Mouse (Mus musculus): Measurements from ENCODE around the gene Klrb1b. TPM values are rescaled to one million over a fixed set of nuclear protein-coding genes. Genes with fewer than 3 reads are reported as not detected.
"Not testable (repeated sequence)": the region's sequence is repeated elsewhere in the genome, so short reads cannot be mapped to it uniquely, and the experiment has no call there.

Klrb1b gene
- polyA plus RNA-seq, 1 experiment from 2014 or later = not detected

DNA sequence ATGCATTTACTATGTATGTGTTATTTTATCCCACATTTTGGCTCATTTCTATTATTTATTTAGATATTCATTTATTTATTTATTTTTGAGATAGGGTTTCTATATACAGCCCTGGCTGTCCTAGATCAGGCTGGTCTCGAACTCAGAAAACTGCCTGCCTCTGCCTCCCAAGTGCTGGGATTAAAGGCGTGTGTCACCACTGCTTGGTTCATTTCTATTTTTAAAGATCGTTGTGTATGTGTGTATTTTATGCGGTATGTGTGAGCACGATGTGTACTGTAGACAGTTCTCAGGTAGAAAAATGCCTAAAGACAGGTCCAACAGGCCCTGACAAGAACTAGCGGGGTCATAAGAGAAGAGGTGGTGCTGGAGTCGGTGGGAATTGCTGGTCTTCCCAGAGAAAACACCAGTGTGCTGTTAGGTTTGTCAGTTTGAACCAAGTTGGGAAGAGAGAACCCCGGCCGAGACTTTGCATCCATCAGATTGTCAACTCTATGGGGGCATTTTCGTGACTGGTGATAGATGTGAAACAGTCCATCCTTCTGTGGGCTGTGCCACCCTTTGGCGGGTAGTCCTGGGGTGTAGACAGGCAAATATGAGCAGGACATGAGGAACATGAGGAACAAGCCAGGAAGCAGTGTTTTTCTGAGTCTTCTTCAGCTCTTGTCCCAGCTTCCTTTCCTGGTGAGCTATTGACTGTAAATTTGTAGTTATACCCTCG lies 28.8 kb downstream of the Klrb1b start:
- Histone ChIP-seq H3K27me3 (no peaks in the 10 kb centered on the region), H3K9ac (replicated peaks) (no peak overlapping the region), H3K4me1 (peaks cover 10% of the 10 kb centered on the region), H3K27ac (replicated peaks) (no peak overlapping the region), H3K36me3 (no peaks in the 10 kb centered on the region), H3K4me3 (peak overlapping the region; percentile 61), H3K9me3 (no peaks in the 10 kb centered on the region), H3K4me2 (replicated peaks) (peak overlapping the region; percentile 56)
- ATAC-seq (ENCODE audit: low FRiP score, low read depth) = no peak
- 80% methylated on average over 12 of the region's 12 CpGs for WGBS

DNA sequence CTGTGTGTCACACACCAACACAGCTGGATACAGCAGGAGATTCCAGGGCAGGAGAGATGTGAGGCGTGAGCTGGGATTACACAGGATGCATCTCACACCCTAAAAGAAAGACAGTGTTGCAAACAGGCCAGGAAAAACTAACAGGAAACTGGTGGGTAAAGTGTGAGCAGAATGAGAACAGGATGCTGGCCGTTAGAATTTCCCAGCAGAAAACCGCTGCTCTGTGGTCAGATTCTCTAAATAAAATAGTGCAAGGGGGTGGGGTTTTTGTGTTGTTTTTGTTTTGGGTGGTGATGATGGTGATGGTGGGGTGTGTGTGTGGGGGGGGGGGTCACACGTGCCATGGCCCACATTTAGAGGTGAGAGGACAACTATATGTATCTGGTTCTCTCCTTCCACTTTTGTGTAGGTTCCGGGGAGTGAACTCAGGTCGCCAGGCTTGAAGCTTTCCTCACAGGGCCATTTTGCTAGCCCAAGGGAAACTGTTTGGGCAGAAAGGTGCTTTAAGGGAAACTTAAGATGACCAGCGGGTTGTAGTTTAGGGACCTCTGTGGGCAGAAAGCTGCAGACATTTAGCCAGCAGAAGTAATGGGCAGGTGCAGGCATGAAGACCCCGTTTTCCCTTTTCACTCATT lies 29.7 kb downstream of the Klrb1b start:
- no peak overlapping the region for H3K4me2 ChIP-seq (replicated peaks)
- no peak overlapping the region for H3K4me3 ChIP-seq
- no peak for ATAC-seq (ENCODE audit: low FRiP score, low read depth)
- H3K36me3 ChIP-seq = no peaks in the 10 kb centered on the region
- 78% methylated on average over 8 of the region's 8 CpGs for WGBS
- no peaks in the 10 kb centered on the region for H3K9me3 ChIP-seq
- peaks cover 9% of the 10 kb centered on the region for H3K4me1 ChIP-seq
- H3K9ac ChIP-seq (replicated peaks) = no peak overlapping the region
- H3K27ac ChIP-seq (replicated peaks) = no peak overlapping the region
- H3K27me3 ChIP-seq = no peaks in the 10 kb centered on the region

DNA sequence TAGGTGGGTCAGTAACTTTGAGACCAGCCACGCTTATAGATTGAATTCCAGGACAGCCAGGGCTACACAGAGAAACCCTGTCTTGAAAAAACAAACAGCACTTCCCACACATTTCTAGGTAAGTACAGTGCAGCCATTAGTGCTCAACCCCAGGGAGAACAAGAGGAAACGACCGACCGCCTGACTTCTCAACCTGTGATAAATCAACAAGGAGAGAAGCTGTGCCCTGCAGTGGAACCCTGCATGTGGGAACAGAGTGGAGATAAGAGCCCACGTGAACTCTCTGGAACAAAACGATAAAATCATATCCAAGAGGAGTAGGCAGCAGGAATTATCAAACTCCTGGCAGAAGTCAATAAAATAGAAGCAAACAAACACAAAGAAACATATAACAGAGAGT lies 32.4 kb downstream of the Klrb1b start:
- Histone ChIP-seq H3K27me3 (no peaks in the 10 kb centered on the region), H3K27ac (replicated peaks) (no peak overlapping the region), H3K4me3 (no peak overlapping the region), H3K9ac (replicated peaks) (no peak overlapping the region), H3K4me2 (replicated peaks) (no peak overlapping the region), H3K4me1 (peaks cover 9% of the 10 kb centered on the region), H3K36me3 (no peaks in the 10 kb centered on the region), H3K9me3 (no peaks in the 10 kb centered on the region)
- ATAC-seq (ENCODE audit: low FRiP score, low read depth) = no peak
- WGBS = 72% methylated on average over 6 of the region's 6 CpGs

DNA sequence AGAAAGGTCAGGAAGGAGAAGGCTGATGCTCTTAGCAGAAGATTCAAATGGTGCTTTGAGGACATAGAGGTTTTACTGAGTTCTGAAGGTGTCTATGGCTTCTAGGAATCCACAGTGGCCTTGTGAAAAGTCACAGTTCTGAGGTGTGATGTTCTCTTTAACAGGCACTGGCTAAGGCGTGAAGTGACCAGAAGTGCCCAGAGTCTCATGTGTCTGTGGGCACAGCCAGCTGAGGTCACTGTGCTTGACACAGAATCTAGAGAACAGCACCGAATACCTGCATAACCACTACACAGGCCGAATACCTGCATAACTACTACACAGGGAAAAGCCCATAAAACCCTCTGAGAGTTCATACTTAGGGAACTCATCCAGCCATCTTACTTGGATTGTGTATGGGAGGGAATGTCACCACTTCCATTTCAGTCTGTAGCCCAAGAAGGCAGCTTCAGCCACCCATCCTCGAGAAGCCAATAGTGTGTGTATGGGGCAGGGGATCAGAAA lies 35.6 kb downstream of the Klrb1b start:
- not testable (repeated sequence) for H3K4me3 ChIP-seq; H3K27me3 ChIP-seq; H3K4me2 ChIP-seq (replicated peaks); H3K9ac ChIP-seq (replicated peaks); H3K36me3 ChIP-seq; H3K4me1 ChIP-seq; H3K9me3 ChIP-seq; ATAC-seq (ENCODE audit: low FRiP score, low read depth); H3K27ac ChIP-seq (replicated peaks)
- WGBS = 91% methylated on average over 4 of the region's 4 CpGs

DNA sequence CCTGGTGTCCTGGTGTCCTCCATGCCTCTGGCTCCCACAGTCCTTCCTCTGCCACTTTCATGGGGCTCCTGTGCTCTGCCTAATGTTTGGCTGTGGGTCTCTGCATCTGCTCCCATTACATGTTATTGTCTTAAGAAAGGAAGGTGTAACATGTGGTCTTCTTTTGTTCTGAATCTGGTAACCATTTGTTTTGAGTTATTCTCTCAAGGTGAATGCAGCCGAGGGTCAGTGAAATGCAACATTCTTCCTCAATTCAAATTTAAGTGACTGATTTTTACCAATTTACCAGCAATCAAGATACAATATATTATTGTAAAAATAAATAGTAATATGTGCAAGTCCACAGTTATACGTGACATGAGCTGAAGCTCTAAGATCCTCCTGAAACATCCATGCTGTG lies 37.0 kb downstream of the Klrb1b start, which contains the start of gene Klrb1c:
Gene Klrb1c, minus strand, starts transcription at position 101 of the 400 bp plus-strand sequence.
- 92% methylated on average over 2 of the region's 2 CpGs for WGBS

DNA sequence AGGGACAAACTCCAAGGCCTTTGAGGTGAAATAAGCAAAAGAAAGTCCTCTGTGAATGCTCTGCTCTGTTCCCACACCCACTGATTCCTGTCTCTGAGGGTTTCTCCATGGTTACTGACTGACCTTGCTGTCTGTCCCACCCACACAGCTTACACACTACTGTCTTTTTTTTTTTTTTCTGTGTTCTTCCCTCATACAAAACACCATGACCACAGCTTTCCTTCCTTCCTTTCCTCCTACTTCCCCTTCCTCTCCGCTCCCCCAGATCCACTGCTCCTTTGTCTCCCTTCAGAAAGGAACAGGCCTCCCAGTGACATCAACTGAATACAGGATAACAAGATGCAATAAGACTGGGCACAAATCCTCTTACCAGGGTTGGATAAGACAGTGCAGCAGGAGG lies 37.6 kb downstream of the Klrb1b start:
- H3K27ac ChIP-seq (replicated peaks) = no peak overlapping the region
- no peaks in the 10 kb centered on the region for H3K9me3 ChIP-seq
- H3K27me3 ChIP-seq = no peaks in the 10 kb centered on the region
- no peak overlapping the region for H3K4me3 ChIP-seq
- no peak for ATAC-seq (ENCODE audit: low FRiP score, low read depth)
- no peak overlapping the region for H3K4me2 ChIP-seq (replicated peaks)
- H3K36me3 ChIP-seq = no peaks in the 10 kb centered on the region
- no peaks in the 10 kb centered on the region for H3K4me1 ChIP-seq
- WGBS = 61% methylated on average over 1 of the region's 1 CpGs
- H3K9ac ChIP-seq (replicated peaks) = no peak overlapping the region

More for the DNA sequence above, 37.0 kb downstream of the Klrb1b start, which contains the start of gene Klrb1c:
- H3K9me3 ChIP-seq = no peaks in the 10 kb centered on the region
- H3K27me3 ChIP-seq = no peaks in the 10 kb centered on the region
- no peak within 1 kb of the TSS for H3K27ac ChIP-seq (replicated peaks)
- H3K9ac ChIP-seq (replicated peaks) = no peak within 1 kb of the TSS
- no peaks in the 10 kb centered on the region for H3K36me3 ChIP-seq
- H3K4me2 ChIP-seq (replicated peaks) = no peak within 1 kb of the TSS
- H3K4me3 ChIP-seq = no peak within 1 kb of the TSS
- H3K4me1 ChIP-seq = no peaks in the 10 kb centered on the region
- no peak for ATAC-seq (ENCODE audit: low FRiP score, low read depth)

DNA sequence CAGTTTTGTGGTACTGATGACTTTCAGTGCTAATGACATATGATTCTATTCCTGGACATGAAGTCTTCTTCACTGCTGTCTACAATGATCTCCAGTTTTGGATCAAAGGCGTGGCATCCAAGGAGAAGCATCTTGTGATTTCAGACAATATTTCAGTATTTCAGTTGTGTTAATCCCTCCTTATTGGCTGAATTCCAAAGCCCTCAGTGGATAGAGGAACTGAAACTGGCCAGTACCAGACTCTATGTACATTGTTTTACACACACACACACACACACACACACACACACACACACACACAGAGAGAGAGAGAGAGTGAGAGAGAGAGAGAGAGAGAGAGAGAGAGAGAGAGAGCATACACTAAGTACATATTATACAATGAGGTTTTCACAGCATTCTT lies 39.7 kb downstream of the Klrb1b start:
- not testable (repeated sequence) for H3K27ac ChIP-seq (replicated peaks); H3K9ac ChIP-seq (replicated peaks); H3K4me3 ChIP-seq; H3K27me3 ChIP-seq; H3K4me1 ChIP-seq; H3K4me2 ChIP-seq (replicated peaks); H3K9me3 ChIP-seq; ATAC-seq (ENCODE audit: low FRiP score, low read depth); H3K36me3 ChIP-seq
- 84% methylated on average over 1 of the region's 1 CpGs for WGBS

DNA sequence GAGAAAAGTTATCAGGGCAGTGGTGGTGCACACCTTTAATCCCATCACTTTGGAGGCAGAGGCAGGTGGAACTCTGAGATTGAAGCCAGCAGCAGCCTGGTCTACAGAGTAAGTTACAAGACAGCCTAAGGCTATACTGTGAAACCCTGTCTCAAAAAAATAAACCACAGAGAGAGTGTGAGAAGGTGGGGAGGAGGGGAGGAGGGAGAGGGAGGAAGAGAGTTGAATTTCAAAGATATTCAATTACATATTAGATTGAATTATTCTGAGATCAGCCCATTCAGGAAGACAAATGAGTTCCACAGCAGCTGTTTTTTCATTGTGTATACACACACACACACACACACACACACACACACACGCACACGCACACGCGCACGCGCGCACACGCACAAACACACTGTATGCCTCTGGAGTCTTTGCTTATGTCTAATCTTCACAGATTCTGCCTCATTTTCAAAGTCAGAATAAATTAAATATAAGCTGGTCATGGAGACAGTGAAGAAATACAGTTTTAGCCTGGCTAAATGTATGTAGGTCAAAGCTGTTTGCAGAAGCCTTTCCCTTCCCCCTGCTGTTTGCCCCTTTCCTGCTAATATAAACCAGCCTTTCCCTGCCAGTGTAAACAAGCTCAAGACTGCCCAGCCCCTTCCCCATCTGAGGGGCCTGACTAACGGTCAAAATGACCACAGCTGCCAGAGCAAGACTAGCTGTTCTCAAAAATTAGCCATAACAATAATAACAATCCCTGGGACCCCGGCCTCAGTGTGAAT lies 56.5 kb downstream of the Klrb1b start:
- Histone ChIP-seq H3K4me2 (replicated peaks) (no peak overlapping the region), H3K4me3 (no peak overlapping the region), H3K9me3 (no peaks in the 10 kb centered on the region), H3K4me1 (no peaks in the 10 kb centered on the region), H3K27me3 (no peaks in the 10 kb centered on the region), H3K9ac (replicated peaks) (no peak overlapping the region), H3K27ac (replicated peaks) (0 out of 2 replicates have a peak overlapping the region, but pooled peaks have one; percentile 3), H3K36me3 (no peaks in the 10 kb centered on the region)
- 79% methylated on average over 10 of the region's 10 CpGs for WGBS
- ATAC-seq (ENCODE audit: low FRiP score, low read depth) = no peak

DNA sequence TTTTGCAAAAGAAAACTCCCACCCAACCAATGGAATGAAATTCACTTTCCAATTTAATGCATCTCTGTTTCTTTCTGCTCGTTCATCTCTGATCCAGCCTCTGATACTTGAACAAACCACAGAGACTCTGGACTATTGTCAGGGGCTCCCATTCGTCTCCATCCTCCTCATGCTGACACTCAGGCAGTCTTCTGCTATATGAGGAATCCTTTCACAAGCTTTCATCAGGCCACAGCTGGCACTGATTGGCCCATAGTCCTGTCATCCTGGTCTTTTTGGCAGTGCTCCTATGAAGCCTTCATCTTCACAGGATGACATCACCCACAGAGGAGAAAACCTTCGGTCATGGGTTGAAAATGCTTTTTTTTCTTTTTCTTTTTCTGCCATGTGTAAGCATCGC lies 58.1 kb downstream of the Klrb1b start:
- Histone ChIP-seq H3K27ac (replicated peaks) (no peak overlapping the region), H3K27me3 (no peaks in the 10 kb centered on the region), H3K4me2 (replicated peaks) (no peak overlapping the region), H3K9ac (replicated peaks) (no peak overlapping the region), H3K4me1 (no peaks in the 10 kb centered on the region), H3K9me3 (no peaks in the 10 kb centered on the region), H3K36me3 (no peaks in the 10 kb centered on the region), H3K4me3 (no peak overlapping the region)
- ATAC-seq (ENCODE audit: low FRiP score, low read depth) = no peak
- WGBS = 82% methylated on average over 4 of the region's 4 CpGs

DNA sequence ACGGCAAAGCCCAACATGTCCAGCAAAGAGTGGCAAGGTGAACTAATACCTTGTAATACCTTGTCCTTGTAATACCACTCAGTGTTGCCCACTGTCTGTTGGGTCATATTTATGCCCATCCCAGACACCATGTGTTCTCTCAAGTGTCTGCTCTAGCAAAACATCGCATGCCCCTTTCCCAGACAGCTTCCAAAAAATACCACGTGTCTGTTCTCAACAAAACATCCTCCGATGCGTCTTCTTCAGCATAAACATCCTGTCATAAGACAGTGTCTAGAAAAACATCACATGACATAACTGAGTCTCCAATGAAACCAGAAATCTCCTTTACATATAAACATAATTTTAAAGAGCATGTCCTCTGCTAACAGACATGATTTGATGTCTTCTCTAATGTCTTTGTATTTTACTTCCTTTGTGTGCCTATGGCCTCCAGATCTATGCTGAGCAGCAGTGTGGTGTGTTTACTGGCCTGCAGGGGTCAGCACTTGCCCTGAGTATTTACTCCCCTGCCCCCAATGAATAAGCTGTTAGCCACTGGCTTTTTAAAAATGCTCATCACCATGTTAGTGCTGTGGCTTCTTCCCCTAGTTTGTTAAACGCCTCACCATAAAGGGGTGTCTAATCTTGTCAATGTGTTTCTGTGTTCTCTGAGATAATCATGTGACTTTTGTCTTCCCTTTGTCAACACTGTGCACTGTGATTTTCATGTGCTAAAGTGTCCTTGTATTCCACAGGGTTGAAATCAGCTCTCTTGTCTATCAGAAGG lies 59.5 kb downstream of the Klrb1b start:
- H3K4me1 ChIP-seq; H3K4me3 ChIP-seq; H3K9me3 ChIP-seq; H3K36me3 ChIP-seq; H3K4me2 ChIP-seq (replicated peaks); H3K27me3 ChIP-seq; H3K9ac ChIP-seq (replicated peaks): not testable (repeated sequence)
- peak; percentile 42; the same call in 1 of the 2 replicates for ATAC-seq (ENCODE audit: low FRiP score, low read depth)
- H3K27ac ChIP-seq (replicated peaks) = peak overlapping the region; percentile 44
- WGBS = 70% methylated on average over 6 of the region's 6 CpGs

DNA sequence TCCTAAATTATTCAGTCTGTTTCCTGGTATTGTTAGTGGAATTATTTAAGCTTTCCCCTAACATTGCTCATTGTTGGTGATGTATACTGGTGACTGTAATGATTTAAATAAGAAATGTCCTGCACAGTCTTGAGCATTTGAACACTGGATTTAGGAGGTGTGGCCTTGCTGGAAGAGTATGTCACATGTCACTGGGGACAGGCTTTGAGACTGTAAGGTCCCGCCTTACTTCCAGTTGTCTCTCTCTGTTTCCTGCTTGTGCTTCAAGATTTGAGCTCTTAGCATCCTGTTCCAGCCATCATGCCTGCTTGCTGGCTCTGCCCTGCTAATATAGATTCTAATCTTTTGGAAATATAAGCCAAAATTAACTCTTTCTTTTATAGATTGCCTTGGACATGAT lies 60.9 kb downstream of the Klrb1b start:
- Histone ChIP-seq H3K4me1 (no peaks in the 10 kb centered on the region), H3K9me3 (no peaks in the 10 kb centered on the region), H3K27ac (replicated peaks) (no peak overlapping the region), H3K4me2 (replicated peaks) (no peak overlapping the region), H3K36me3 (no peaks in the 10 kb centered on the region), H3K27me3 (no peaks in the 10 kb centered on the region), H3K4me3 (no peak overlapping the region), H3K9ac (replicated peaks) (no peak overlapping the region)
- 75% methylated on average over 1 of the region's 1 CpGs for WGBS
- no peak for ATAC-seq (ENCODE audit: low FRiP score, low read depth)
